Mouse (Mus musculus) cerebellum, adult 2 months (tissue): ENCODE data around the gene Il31ra.

Experiments used
- CTCF ChIP-seq: fragments of 200-500 bp; IDR thresholded peaks from 2 replicates; pipeline ENCODE4 v1.5.1; 2011; ENCODE audit warnings: low read depth, mild to moderate bottlenecking, control low read depth, low read length, moderate library complexity, borderline replicate concordance; ENCODE audit not compliant: insufficient read depth
- POLR2A ChIP-seq: fragments of 200-500 bp; IDR thresholded peaks from 2 replicates; pipeline ENCODE4 v1.6.1; 2011; ENCODE audit warnings: low read length, control low read depth, borderline replicate concordance; ENCODE audit not compliant: insufficient read depth

DNA sequence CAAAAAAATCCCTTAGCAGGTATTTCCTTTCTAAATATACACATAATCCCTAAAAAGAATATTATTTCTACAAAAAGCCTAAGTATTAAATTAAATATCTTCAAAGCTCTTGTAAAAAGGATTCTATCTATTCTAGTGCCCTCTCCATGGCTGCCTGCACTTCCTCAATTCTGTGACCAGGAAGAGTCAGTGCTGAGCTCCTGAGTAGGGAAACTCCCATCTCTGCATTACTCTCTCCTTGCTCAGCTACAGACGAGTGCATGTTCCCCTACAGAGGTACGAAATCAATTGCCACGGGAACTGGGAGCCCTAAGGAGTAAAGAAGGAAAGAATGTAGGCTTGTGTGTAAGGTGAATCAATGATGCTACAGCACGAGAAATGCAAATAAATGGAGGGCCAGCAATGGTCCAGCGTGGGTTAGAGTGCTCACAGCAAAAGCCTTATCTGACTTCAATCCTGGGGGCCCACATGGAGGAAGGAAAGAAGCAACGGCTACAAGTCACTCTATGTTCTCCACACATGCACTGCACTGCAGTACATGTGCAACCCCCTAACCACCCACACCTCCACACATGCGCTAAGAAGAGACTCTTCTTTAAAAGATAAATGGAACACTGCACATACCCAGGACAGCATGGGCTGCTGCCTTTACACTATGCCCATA, 41.1 kb upstream of the Il31ra start:
- TF ChIP-seq POLR2A (no peak), CTCF (no peak)
